Mouse (Mus musculus) adrenal gland, postnatal 4 days (tissue): ENCODE measurements around the gene Vegfa. TPM values are rescaled to one million over a fixed set of nuclear protein-coding genes. Genes with fewer than 3 reads are reported as not detected.

Experiments
- DNase-seq, 2 experiments: peaks; one replicate each; pipeline ENCODE4 v3.0.0; 2021 to 2022; ENCODE audit warnings: low spot score in 2 of 2, mixed read lengths in 2 of 2
- long read RNA-seq, 2 experiments: library from polyadenylated mRNA; stranded (forward); transcript quantifications; one replicate each; pipeline ENCODE4 v2.0.0; 2021
- total RNA-seq, 2 experiments: library from RNA; stranded (reverse); gene quantifications; 2 replicates each; pipeline ENCODE4 v1.2.3; 2021

Vegfa gene
- 100 to 1,000 TPM; 242 to 257 TPM for total RNA-seq
- long read RNA-seq, experiment 1, transcript Vegfa-202 (7 exons, 3,451 nt) = major isoform, 45 of 139 reads
- long read RNA-seq, experiment 1, transcript Vegfa-201 (6 exons, 2,765 nt) = minor isoform, 24 of 139 reads
- long read RNA-seq, experiment 1, transcript Vegfa-207 (8 exons, 1,973 nt) = minor isoform, 5 of 139 reads
- long read RNA-seq, experiment 1, partial matches to known transcripts = 3 of 139 reads
- long read RNA-seq, experiment 1, other reads (novel, unspliced or antisense) = 59 of 139 reads
- long read RNA-seq, experiment 2, transcript Vegfa-201 (6 exons, 2,765 nt) = minor isoform, 58 of 292 reads
- long read RNA-seq, experiment 2, transcript Vegfa-205 (4 exons, 874 nt) = minor isoform, 5 of 292 reads
- long read RNA-seq, experiment 2, transcript Vegfa-202 (7 exons, 3,451 nt) = major isoform, 87 of 292 reads
- long read RNA-seq, experiment 2, transcript Vegfa-207 (8 exons, 1,973 nt) = minor isoform, 5 of 292 reads
- long read RNA-seq, experiment 2, partial matches to known transcripts = 16 of 292 reads
- long read RNA-seq, experiment 2, other reads (novel, unspliced or antisense) = 116 of 292 reads

DNA sequence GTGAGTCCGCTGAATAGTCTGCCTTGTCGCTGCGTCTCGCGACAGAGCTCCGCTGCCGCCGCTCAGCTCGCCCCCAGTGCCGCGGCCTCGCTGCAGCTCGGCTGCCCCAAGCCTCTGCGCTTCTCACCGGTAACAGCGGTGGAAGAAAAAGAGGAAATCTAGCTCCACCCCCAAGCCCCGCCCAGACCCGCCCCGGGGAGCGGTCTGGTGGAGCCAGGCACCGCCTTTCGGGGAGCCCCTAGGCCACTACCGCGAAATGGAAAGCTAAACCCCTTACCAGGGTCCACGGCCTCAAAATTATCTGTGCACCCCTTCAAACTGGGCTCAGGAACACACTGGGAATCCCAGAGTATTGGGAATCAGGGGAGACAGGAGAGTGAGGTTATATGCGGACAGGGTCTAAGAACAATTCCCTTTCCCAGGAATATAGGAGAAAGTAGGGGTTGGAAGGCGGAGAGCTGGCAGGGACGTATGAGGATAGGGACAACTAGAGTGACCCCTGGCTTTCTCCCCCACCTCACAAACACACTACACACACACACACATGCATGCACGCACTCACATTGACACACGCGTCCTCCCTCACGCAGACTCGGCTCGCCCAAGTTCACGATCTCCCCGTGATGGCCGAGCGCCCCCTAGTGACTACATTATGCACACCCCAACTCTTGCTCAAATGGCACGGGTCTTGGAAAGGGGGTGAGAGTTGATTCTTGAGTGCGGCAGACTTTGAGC lies at the start of gene Vegfa:
TSS of gene Vegfa (minus strand) at position 113 of the 735 bp plus-strand sequence.
- peak; percentile 80 to 88 for DNase-seq

DNA sequence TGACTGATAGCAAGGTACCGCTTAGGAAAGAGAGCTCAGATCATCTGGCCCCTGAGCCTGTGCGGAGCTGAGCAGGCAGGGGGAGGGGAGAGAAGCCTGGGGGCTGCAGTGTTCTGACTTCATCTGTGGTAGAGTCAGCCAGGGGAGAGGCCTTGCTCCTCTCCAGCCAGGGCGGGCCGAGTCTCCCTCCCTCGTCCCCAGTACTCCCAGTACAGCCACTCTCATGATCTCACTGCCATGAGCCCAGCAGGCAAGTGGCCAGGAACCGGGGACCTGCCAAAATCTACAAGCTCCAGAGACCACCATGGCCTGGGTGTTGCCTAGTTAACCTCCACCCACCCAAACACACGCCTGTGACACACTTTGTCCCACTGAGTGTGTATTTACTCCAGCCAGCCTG lies 49.5 kb upstream of the Vegfa start:
- no peak for DNase-seq

DNA sequence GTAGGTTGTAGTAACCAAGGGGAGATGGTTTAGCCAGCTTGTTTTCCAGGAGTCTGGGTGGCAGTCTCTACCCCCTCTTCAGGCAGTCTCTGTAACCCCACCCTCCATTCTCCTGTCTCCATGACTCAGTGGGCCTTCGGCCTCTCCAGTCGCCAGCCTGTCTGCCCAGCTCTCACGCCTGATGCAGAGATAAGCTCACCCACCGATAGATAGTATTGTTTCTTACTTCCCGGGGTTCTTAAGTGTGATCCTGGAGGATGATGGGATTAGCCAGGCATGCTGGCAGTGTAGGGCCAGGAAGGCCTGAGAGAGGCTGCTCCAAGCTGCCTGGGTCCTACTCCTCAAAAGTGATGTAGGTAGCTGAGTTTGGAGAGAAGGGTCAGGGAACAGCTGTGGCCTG lies 48.9 kb upstream of the Vegfa start:
- no peak for DNase-seq

DNA sequence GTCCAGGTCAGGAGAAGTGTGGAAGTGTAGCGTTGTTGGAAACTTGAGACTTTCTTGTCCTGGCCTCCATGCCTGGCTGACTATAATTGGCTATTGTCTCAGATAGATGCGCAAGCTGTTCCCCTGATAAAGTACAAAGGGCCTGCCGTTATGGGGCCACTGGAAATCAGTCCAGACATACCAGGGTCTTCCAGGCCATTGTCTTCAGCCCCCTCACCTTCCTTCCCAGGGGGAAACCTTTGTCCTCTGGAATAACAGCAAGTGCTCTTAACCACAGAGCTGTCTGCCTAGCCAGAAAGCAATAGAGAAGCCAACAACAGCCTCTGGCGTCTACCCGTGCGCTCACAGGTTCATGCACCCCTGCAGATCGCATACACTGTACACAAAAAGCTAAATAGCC lies 48.2 kb upstream of the Vegfa start:
- no peak for DNase-seq

DNA sequence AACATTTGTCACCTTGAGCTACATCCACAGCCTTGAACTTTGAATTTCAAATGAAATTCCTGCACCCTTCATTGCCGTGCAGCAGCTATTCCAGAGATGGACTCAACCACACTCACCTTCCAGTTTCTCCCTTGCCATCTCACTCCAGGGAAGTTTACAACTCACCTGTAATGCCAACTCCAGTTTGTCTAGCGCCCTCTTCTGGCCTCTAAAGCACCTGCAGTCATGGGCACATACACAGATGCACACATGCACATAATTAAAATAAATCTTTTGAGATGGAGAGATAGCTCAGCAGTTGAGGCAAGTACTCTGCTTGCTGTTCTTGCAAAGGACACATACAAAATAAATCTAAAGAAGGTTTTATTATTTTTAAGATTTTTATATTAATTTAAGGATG lies 46.9 kb upstream of the Vegfa start:
- no peak for DNase-seq

DNA sequence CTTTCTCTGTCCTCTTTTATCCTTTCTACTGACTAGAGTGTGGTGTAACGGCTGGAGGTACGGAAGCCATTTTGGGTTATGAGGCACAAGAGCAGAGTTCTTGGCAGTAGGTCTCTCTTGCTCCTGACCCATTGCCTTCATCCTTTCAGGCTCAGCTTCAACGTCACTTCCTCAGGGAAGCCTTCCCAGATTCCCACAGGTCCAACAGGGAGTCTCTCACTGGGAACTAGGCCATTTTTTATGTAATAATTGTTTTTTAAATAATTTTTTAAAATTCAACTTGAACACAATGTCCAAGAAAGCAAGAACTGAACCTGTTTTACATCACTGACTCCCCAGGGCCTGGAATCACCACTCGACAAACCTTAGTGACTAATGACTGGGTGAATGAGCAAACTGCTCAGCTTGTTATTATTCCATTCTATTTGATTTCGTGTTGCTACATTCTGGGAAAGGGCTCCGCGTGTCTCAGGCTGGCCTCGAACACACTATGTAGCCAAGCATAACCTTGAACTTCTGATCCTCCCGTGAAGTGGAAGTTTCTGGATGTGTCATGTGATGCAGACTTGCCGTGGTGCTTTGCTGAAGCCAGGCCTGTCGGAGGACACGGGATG lies 45.9 kb upstream of the Vegfa start:
- no peak for DNase-seq

DNA sequence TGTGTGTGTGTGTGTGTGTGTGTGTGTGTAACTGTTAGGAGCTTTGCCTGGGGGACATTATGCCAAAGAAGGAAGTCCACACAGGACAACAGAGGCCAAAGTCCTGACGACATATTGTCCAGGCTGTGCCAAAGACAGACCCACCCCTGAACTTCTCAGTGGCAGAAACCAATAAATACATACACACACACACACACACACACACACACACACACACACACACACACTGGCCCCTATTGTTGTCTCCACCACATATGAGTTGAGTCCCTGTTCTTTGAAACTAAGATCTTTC lies 44.0 kb upstream of the Vegfa start:
- DNase-seq = no peak

DNA sequence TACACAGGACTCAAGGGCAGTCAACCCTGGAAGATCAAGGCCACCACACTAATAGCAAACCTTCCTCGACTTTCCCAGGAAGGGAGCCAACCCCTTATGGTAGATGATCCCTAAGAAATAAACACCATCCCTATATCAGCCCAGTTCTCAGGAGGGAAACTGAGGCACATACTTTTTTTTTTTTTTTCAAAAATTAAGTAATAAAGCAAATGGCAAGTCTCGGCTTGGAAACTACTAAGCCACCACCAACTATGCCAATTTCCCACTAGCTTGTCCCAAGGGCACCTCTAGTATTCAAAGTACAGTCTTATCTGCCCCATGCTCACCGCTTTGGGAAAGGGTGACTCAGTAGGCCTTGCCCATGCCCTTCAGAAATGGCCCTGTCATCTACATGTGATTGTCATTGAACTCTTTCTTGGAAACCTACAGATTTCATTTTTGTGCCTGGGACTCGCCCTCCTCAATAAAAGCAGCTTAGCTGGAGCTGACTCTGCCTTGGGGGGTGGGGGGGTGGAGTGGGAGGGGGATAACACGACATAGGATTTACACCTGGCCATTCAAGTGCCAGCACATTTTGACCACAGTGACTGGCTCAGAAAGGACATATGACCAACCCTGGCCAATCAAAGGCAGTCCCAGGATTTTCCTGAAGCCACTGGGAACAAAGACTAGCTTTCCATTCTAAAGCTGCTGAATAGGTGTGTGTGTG lies 43.5 kb upstream of the Vegfa start:
- no peak for DNase-seq

DNA sequence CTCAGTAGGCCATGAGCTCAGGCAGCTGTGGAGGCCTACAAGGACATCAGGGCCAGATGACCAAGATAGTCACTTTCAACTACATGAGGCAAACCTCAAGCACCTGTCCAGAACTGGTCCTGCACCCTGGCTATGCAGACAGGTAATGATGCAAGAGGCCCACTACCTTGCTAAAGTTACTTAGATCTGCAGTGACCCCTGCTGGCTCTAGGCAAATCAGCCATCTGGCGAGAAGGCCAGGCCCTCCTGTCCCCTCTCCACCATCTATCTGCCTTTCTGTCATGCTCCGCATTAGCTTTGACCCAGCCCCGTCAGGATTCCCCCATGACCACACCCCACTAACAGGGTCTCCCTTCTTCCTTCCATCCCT lies 42.9 kb upstream of the Vegfa start:
- DNase-seq = no peak

DNA sequence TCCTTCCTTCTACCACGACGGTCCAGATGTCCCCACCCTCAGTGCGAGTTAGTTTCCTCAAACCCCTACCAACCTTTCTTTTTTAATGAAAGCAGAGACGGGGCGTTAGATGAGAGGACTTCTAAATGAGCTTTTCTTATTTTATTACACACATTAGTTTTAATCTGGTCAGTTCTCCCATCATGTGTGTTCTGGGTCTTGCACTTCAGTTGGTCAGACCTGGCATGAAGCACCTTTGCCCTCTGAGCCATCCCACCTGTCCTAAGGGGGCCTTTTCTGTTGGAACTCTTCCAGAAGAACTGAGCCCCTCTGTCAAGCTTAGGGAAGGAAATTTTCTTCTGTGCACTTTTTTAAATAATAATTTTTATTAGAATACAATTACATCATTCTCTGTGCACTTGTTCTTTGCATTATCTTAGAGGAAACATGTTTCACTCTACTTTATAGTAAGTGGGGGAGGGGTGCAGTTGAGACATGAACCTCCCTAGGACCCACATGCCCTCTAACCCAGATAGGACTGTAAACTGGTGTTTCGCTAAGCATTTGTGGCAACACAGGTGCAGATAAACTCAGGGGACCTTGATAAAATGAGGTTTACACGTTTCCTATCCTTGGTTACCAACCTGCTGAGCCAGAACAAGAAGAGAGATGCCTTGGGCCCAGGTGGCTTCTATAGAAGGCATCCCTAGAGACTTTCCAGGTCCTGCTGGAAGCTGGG lies 42.4 kb upstream of the Vegfa start:
- DNase-seq = no peak

DNA sequence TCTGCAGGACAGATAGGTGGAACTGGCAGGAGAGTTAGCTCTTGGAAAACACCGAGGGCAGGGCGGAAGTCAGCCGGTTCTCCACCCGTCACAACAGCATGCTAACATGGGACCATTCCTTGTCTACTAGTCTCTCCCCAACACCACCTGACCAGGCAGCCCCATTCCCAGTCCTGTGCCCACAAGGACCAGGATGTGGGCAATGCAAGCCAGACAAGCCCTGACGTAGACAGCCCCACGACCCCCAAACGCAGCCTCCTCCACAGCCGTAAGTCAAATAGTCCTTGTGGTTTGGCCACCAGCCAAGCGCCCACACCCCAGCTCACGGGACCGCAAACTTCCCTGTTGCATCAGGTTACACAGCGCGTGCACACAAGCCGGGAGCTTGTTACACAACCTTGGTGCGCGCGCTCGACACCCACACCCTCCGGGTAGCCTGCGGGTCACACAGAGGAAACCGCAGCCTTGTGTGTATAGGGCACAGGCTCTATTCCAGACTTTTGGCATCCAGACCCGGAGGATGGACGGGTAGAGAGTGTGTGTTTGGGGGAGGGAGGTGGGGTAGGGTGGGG lies 41.6 kb upstream of the Vegfa start:
- peak; percentile 24 to 66 for DNase-seq

DNA sequence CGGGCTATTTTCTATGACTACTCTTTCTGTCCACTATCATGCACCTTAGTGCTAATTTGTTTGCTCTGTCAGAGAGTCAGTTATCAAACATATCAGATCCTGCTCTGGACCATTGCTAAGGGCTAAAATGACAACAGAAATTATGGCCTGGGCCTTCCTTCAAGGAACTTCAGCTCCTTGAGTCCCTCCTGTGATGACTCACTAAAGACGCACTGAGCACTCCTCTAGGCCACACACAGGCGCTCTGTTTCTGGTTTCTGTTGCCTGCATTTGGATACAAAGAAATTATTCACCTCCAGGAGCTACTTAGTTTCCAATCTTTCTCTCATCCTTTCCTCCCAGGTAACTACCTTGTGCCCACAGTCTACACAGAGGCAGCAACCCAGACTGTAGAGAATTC lies 39.4 kb upstream of the Vegfa start:
- no peak for DNase-seq

DNA sequence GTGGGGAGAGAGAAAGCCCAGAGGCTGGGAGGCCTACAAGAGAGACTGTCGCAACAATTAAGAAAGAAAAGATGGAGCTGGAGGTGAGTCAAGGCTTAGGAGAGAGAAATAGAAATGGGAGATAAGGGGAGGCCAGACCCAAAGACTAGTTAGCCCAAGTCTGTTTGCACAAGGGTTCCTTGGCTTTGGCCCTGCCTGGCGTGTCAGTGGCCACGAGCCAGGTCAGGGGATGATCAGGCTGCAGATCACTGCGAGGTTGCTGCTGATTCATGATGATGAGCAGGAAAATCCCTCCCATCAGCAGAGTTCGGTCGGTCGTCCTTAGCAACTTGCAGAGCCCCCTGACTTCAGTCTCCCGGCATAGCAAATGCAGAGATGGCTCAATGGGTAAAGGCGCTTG lies 37.9 kb upstream of the Vegfa start:
- no peak for DNase-seq

DNA sequence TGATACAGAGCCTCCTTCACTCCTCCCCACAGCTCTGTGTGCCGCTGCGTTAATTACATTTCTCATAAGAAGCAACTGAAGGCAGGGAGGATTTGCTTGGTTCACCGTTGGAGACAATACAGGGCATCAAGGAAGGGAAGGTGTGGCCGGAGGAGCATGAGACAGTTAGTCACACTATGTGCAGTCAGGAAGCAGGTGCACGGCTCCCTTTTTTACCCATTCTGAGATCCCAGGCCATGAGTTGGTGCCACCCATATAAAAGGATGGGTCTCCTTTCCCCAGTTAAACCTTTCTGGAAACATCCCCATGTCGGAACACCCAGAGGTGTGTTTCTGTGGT lies 31.8 kb upstream of the Vegfa start:
- no peak for DNase-seq

DNA sequence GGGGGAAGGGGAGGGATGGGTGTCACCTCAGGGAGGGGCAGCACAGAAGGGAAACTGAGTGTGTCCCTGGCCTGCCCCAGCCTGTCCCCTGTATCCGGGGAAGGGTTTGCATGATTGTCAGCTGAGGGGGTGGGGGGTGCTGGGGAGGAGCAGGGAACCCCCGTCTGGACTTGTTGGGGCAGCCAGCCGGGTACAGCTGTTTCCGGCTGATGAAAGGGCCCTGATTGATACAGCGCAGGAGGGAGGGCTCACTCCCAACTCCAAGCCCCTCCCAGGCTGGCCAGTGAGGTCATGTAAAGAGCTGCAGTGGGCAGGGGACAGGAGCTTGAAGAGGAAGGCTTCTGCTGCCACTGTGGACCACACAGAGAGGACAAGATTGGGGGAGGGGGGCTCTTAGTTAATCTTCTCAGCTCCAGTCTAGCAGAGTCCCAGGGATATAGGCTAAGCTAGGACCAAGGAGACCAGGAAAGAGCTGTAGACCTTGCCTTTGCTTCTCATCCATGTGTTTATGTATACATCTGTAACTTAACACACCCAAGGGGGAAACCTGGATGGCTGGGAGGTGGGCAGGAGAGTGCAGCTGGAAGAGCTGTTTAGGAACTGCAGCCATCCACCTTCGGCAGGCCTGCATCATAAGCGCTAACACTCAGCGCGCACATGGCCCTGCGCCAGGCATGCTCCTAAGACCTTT lies 31.3 kb upstream of the Vegfa start:
- DNase-seq = no peak

DNA sequence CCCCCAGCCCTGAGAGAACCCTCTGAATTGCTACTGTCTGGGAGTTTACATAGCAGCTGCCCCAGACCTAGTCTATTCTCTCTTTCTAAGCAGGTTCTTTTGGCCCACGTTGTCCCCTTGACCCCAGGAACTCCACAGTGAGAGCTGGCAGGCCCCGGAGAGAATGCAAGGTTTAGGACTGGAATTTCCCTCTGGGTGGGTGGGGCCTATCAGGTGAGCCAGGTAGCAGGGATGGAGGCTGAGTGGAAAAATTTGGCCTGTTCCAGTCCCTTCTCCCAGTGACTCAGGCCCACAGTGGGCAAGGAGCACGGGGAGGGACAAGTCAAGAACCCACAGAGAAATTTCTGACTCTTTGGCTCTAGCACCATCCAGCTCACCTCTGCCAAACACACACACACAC lies 28.1 kb upstream of the Vegfa start:
- no peak for DNase-seq

DNA sequence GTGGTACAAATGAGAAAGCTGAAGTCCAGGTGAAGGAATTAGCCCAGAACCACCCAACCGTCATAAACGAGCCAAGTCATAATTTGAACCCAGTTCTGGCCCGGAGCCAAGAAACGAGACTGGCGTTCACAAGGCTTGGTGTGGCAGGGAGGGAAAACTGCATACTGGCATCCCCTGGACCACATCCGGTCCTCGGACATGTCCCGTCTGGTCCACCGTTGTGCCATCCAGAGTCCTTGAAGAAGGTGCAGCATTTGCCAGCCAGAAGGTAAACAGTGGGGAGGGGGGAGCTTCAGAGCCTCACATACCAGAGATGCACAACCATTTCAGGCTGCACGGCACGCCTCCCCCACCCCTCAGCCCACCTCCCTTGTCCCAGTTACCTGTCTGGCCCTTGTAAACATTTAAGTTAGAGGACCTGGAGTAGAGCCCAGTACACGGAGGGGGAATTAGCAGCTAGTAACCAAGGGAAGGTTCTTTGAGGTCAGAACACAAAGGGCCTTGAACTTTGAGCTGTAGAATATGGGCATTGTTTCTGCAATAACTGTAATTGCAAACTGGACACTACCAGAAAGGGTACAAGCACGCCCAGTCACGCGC lies 27.2 kb upstream of the Vegfa start:
- DNase-seq = no peak

DNA sequence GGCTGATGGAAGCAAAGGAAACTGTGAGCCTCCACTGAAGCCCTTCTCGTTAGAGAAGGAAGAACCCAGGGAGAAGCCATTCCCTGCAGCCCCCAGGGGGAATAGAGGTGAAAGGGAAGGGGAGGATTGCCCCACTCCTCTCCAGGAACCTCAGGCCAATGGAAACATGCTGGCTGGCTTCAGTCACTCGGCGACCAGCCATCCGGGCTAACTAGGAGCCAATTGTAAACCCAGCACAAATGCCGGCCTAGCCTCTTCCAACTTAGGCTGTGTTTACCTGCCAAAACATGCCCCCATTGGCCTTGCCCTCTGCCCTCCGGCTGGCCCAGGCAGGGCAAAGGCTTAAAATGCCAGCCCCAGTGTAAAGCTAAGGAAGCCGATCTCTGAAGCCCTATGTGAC lies 24.1 kb upstream of the Vegfa start:
- DNase-seq = no peak

DNA sequence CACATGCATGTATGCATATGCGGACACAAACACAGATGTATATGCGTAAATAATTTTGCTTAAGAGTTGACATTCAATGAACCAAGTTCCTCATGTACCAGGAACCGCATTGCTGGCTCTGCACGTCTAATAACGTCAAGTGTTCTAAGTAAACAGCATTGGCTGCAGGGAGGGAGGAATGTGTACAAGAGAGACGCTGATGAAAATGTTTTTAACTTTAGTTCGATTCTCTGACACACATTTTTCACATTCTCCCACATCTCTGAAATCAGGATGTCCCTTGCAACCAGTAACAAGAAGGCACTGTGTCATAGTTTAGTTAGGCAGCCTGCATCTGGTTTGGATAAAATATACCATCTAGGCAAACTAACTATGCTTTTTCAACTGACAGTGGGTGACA lies 23.6 kb upstream of the Vegfa start:
- DNase-seq = no peak
